Mouse (Mus musculus) large intestine, adult 2 months (tissue): Measurements from ENCODE around the gene Krtap6-5. TPM values are rescaled to one million over a fixed set of nuclear protein-coding genes. Genes with fewer than 3 reads are reported as not detected.
"Not testable (repeated sequence)": the region's sequence is repeated elsewhere in the genome, so short reads cannot be mapped to it uniquely, and the experiment has no call there.

Experiments used
- DNase-seq: peaks from one replicate; pipeline ENCODE4 v3.0.0-alpha.2; 2012; ENCODE audit warnings: low read depth, low spot score
- WGBS: fragments of 180-500 bp; shearing (Covaris S2); methylation state at CpG from one replicate; pipeline ENCODE4 v1.1.7; 2018; 5-methylcytosine and 5-hydroxymethylcytosine counted together
- polyA plus RNA-seq: library from polyadenylated mRNA; depleted of rRNA; stranded (reverse); fragments of >200 nt; gene quantifications from 2 replicates; pipeline ENCODE4 v1.2.3, GENCODE M21; 2012; rRNA removed

Gene Krtap6-5
- polyA plus RNA-seq = not detected in 2 replicates

GRCm38 (mm10) chr16:89047783-89048182 is at the start of gene Krtap6-5:
Krtap6-5 (minus strand) TSS chr16:89047883.
- WGBS = 75% methylated on average over 3 of the region's 3 CpGs
- DNase-seq = no peak

GRCm38 (mm10) chr16:89071041-89071440 is 23.4 kb upstream of the Krtap6-5 start:
- DNase-seq = not testable (repeated sequence)
- WGBS = 59% methylated on average over 2 of the region's 2 CpGs

GRCm38 (mm10) chr16:89063902-89064301 is 16.2 kb upstream of the Krtap6-5 start, which contains the start of gene 1110025L11Rik:
1110025L11Rik (minus strand) TSS chr16:89064002.
- WGBS = no CpG with 5 or more reads among the region's 2 CpGs
- not testable (repeated sequence) for DNase-seq

GRCm38 (mm10) chr16:89041372-89041771 is 6.3 kb downstream of the Krtap6-5 start, which contains the start of gene Gm10228:
Gm10228 (minus strand) TSS chr16:89041472.
- DNase-seq = not testable (repeated sequence)
- 86% methylated on average over 2 of the region's 4 CpGs for WGBS

- WGBS = 91% methylated on average over 3 of the region's 3 CpGs
Observed at GRCm38 (mm10) chr16:89031399-89031798, 16.3 kb downstream of the Krtap6-5 start, which contains the start of gene Krtap6-1. Krtap6-1 (plus strand) TSS chr16:89031699.

GRCm38 (mm10) chr16:89014984-89015383 is 32.7 kb downstream of the Krtap6-5 start, which contains the start of gene Gm10229:
Gm10229 (plus strand) TSS chr16:89015284.
- DNase-seq = not testable (repeated sequence)
- WGBS = 91% methylated on average over 3 of the region's 3 CpGs

More at GRCm38 (mm10) chr16:89031399-89031798, 16.3 kb downstream of the Krtap6-5 start, which contains the start of gene Krtap6-1:
- DNase-seq = not testable (repeated sequence)

GRCm38 (mm10) chr16:89013973-89014372 is 33.7 kb downstream of the Krtap6-5 start:
- DNase-seq = no peak
- WGBS = 93% methylated on average over 3 of the region's 3 CpGs

GRCm38 (mm10) chr16:89010659-89011058 is 37.0 kb downstream of the Krtap6-5 start, which contains the start of gene Krtap22-2:
Krtap22-2 (minus strand) TSS chr16:89010759.
- 70% methylated on average over 5 of the region's 5 CpGs for WGBS

More at GRCm38 (mm10) chr16:89010659-89011058, 37.0 kb downstream of the Krtap6-5 start, which contains the start of gene Krtap22-2:
- DNase-seq = no peak

Other genes with a start within 250 kb of the Krtap6-5 start
- not detected in 2 replicates for gene Gm20741, start 235.7 kb downstream of the Krtap6-5 start, polyA plus RNA-seq
- gene Krtap15, start 227.7 kb downstream of the Krtap6-5 start, polyA plus RNA-seq = not detected in 2 replicates
- gene Krtap14, start 221.7 kb downstream of the Krtap6-5 start, polyA plus RNA-seq = not detected in 2 replicates
- gene Krtap19-1, start 178.5 kb downstream of the Krtap6-5 start, polyA plus RNA-seq = not detected in 2 replicates
- not detected in 2 replicates for gene Krtap19-2, start 173.6 kb downstream of the Krtap6-5 start, polyA plus RNA-seq
- gene Krtap19-3, start 169.8 kb downstream of the Krtap6-5 start, polyA plus RNA-seq = not detected in 2 replicates
- gene Krtap19-4, start 162.8 kb downstream of the Krtap6-5 start, polyA plus RNA-seq = not detected in 2 replicates
- gene Krtap19-5, start 151.4 kb downstream of the Krtap6-5 start, polyA plus RNA-seq = not detected in 2 replicates
- not detected in 2 replicates for gene Krtap19-9b, start 115.6 kb downstream of the Krtap6-5 start, polyA plus RNA-seq
- not detected in 2 replicates for gene Krtap16-3, start 85.0 kb downstream of the Krtap6-5 start, polyA plus RNA-seq
- gene Krtap22-2, start 37.1 kb downstream of the Krtap6-5 start, polyA plus RNA-seq = not detected in 2 replicates
- gene Gm10229, start 32.6 kb downstream of the Krtap6-5 start, polyA plus RNA-seq = not detected in 2 replicates
- not detected in 2 replicates for gene Krtap6-1, start 16.2 kb downstream of the Krtap6-5 start, polyA plus RNA-seq
- not detected in 2 replicates for gene Gm10228, start 6.4 kb downstream of the Krtap6-5 start, polyA plus RNA-seq
- gene 1110025L11Rik, start 16.1 kb upstream of the Krtap6-5 start, polyA plus RNA-seq = not detected in 2 replicates
- gene Krtap6-3, start 36.1 kb upstream of the Krtap6-5 start, polyA plus RNA-seq = not detected in 2 replicates
- gene Gm6358, start 93.0 kb upstream of the Krtap6-5 start, polyA plus RNA-seq = not detected in 2 replicates
- gene Gm10061, start 103.2 kb upstream of the Krtap6-5 start, polyA plus RNA-seq = not detected in 2 replicates
- gene Gm9789, start 110.1 kb upstream of the Krtap6-5 start, polyA plus RNA-seq = not detected in 2 replicates
- not detected in 2 replicates for gene Gm7735, start 121.6 kb upstream of the Krtap6-5 start, polyA plus RNA-seq
- not detected in 2 replicates for gene 1110057P08Rik, start 126.9 kb upstream of the Krtap6-5 start, polyA plus RNA-seq
- not detected in 2 replicates for gene Krtap20-2, start 158.0 kb upstream of the Krtap6-5 start, polyA plus RNA-seq